Mouse (Mus musculus) T-cell, adult 2 months (primary cell): ENCODE results near the gene Ncoa4.
"Not testable (repeated sequence)": the region's sequence is repeated elsewhere in the genome, so short reads cannot be mapped to it uniquely, and the experiment has no call there.

Experiments
- DNase-seq: peaks from one replicate; pipeline ENCODE4 v3.0.0; 2022; ENCODE audit warnings: low spot score

Gene Ncoa4

DNA sequence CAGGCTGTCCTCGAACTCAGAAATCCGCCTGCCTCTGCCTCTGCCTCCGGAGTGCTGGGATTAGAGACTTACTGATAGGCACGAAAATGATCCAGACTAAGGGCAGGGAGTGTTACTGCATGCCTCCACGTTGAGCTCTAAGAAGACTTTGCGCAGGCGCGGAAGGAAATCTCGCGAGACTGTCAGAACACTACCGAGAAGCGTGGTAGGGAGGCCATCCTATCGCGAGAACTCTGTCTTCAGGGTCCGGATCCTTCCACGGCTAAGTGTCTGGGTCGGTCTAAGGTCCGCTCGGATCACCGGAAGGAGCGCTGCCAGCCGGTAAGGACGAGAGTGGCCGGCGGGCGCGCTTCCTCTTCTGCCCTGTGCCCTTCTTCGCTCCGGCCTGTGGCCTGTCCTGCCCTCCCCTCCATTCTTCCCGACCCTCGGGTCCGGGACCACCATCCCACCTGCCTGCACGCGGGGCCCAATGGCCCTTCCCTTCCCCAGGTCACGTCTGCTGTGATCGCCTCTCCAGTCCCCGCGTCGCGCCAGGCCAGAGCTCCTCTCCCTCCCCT, at the start of gene Ncoa4:
Ncoa4 (plus strand) TSS at position 176 of the 557 bp plus-strand sequence.
- DNase-seq, result peak; percentile 97

GRCm38 (mm10) chr14:32112124-32112523, 47.5 kb upstream of the Ncoa4 start:
- DNase-seq, result not testable (repeated sequence)

- DNase-seq, result no peak
Observed at GRCm38 (mm10) chr14:32120940-32121919, 38.4 kb upstream of the Ncoa4 start.

DNA sequence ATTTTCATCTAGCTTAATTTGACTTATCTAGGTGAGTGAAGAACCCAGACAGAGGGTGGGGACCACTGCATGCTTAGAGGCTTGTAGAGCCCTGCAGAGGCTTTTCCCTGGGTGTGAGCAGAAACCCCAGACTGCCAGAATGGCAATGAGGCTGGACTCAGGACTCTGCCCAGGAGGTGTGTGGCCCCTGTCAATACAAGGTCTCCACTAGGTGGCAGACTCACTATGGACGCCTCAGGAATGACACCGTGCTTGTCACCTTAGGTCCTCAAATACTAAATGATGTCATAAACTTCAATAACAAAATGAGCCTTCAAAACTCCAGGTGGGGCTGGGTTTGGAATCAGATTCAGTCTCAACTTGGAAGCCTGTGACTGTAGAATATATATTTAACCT, 37.7 kb upstream of the Ncoa4 start:
- DNase-seq, result peak; percentile 6

DNA sequence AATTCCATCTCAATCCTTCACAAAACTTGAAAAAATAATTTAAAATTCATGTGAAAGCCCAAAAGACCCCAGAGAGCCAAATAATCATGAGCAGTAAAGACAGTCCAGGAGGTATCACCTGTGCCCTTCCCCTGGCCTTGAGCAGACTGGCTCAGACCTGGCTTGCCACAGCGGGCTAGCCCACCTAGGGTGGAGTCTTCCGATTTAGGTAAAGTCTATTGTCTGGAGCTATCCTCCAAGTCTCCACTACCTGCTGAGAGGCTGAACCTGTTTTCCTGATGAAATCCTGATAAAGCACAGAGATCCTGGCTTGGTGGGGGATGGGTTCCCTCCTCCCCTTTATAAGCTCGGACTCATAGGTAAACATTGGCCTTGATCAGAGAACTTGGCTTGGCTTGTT, 35.4 kb upstream of the Ncoa4 start:
- DNase-seq, result no peak

- not testable (repeated sequence) for DNase-seq
Observed at GRCm38 (mm10) chr14:32125256-32125655, 34.4 kb upstream of the Ncoa4 start.

GRCm38 (mm10) chr14:32128409-32128808, 31.3 kb upstream of the Ncoa4 start:
- DNase-seq, result no peak

DNA sequence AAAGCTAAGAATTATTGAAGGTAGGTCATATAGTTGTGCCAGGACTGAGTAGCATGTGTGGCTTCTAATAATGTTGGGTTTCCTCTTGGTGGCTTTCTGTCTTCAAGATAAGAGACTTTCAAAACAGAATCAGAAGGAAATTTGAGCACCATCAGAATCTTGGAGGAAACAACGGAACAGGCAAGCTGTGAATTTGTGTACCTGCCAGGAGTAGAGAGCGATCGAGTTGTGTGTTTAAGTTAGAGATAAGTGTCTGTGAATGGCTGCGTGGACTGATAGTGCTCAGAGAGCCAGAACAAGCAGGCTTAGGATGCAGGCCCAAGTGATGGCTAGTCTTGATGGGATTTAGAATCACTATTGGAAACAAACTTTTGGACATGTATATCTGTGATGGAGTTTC, 27.8 kb upstream of the Ncoa4 start:
- DNase-seq, result no peak

GRCm38 (mm10) chr14:32134293-32134692, 25.4 kb upstream of the Ncoa4 start:
- DNase-seq, result no peak

DNA sequence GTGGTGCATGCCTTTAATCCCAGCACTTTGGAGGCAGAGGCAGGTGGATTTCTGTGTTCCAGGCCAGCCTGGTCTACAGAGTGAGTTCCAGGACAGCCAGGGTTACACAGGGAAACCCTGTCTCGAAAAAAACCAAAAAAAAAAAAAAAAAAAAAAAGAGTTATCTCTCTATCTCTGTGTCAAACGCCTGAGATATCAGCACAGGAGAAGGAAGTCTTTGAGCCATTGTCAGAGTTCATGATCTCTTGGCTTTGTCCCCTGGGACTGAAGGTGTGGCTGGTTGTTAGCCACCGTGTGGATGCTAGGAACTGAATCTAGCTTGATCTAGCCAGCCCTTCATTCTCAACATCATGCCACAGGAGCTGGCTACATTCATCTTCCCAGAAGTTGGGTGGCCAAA, 23.2 kb upstream of the Ncoa4 start:
- not testable (repeated sequence) for DNase-seq

- DNase-seq, result no peak
Observed at GRCm38 (mm10) chr14:32140359-32140965, 19.2 kb upstream of the Ncoa4 start.

GRCm38 (mm10) chr14:32141723-32142122, 17.9 kb upstream of the Ncoa4 start, which contains the start of gene Msmb:
TSS of gene Msmb (plus strand) at chr14:32142023.
- DNase-seq, result no peak

- no peak for DNase-seq
Observed at GRCm38 (mm10) chr14:32144734-32145133, 14.9 kb upstream of the Ncoa4 start.

- no peak for DNase-seq
Observed at GRCm38 (mm10) chr14:32145401-32145800, 14.3 kb upstream of the Ncoa4 start.

DNA sequence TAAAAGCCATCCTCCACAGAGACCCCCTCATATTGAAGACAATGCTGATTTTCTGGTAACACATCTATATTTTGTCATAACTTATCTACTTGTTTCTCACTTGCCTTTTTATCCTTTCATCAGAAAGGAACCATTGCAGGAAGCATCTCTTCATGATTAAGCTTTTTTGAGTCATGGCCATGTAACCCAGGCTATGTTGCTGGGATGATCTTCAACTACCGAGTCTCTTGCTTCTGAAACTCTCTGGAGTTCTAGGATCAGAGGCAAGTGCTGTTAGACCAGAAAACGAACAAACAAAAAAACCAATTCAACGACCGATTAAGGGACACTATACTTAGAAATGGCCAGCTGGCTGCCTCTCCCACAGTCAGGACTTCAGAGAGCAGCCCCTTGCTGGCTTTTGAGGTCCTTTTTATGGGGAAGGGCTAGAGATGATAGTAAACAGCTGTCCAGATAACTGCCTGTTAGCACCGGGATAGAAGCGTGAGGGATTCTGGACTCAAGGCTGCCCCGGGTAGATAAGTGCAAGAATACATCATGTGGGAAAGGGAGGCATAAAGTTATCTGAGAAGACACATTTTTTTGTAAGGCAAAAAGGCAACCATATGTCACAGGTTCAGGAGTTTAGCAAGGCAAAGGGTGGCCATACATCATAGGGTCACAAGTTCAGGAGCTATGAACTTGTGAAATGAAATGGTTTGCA, 13.7 kb upstream of the Ncoa4 start:
- DNase-seq, result no peak

GRCm38 (mm10) chr14:32146578-32146977, 13.1 kb upstream of the Ncoa4 start:
- DNase-seq, result no peak

DNA sequence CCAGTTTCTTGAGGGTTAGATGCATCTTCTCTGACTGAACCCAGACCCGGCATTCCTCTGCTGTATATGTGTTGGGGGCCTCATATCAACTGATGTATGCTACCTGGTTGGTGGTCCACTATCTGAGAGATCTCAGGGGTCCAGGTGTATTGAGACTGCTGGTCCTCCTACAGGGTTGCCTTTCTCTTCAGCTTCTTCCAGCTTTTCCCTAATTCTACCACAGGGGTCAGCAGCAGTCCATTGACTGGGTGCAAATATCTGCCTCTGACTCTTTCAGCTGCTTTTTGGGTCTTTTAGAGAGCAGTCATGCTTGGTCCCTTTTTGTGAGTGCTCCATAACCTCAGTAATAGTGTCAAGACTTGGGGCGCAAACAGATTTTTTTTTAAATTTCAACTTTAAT, 8.8 kb upstream of the Ncoa4 start:
- DNase-seq, result no peak

DNA sequence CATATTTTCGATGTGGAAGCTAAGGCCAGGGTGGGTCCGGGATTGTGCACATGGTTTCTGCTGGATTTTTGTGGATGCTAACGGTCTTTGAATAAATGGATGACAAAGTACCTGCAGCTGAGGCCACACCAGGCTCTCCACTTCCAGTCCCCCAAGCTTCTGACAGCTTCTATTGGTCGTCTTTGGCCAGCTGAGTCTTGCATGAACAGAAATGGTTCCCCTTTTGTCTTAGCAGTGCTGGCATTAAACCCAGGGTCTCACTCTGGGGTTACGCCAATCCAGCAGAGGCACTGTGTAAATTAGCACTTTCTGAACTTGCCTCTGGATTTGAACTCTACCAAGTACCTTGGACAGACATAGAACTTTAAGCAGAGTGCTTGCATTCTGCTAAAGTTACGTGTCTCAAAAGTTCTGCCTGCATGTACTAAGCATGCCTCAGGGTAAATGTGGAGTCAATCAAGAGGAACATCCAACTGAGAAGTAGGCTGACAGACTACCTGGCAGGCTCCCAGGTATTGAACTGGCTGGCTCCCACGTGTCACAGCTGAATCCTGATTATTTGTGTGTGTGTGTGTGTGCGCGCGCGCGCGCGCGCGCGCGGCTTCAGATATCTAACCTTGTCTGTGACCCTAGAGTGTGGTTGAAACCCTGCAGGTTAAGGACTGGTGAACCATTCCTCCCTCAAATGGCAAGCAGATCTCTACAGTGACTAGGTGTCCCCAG, 7.3 kb upstream of the Ncoa4 start:
- DNase-seq, result no peak

GRCm38 (mm10) chr14:32153156-32153555, 6.5 kb upstream of the Ncoa4 start:
- no peak for DNase-seq

DNA sequence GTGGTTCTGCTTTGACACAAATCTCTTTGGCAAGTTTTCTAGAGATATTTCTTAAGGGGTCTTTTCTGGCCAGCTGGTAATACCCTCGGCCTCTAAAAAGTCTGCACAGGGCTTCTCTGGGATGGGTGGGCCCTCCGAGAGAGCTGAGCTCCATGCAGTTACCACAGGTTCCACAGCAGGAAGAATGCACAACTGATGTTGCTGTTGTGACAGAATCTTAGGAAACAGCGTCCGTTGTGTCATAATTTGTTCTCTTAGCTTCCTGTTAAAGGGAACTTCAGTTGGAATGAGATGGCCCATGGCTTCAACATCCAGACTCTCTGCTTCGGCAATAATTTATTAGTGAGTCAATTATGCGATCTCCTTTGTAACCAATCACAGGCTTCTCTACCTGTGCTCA, 4.9 kb upstream of the Ncoa4 start:
- DNase-seq, result no peak

GRCm38 (mm10) chr14:32159150-32159670, 455 bp upstream of the Ncoa4 start:
- DNase-seq, result peak; percentile 57
